Mouse (Mus musculus): Measurements from ENCODE around the gene Gm28048. TPM values are rescaled to one million over a fixed set of nuclear protein-coding genes. Genes with fewer than 3 reads are reported as not detected.

Gene Gm28048
- total RNA-seq, 2 experiments from 2014 or later, result 28.5 to 55.4 TPM

GRCm38 (mm10) chr11:22838361-22838760 lies 143.5 kb downstream of the Gm28048 start:
- no peak for DNase-seq

GRCm38 (mm10) chr11:22836269-22836668 lies 145.6 kb downstream of the Gm28048 start:
- DNase-seq, result no peak

GRCm38 (mm10) chr11:22832600-22832999 lies 149.3 kb downstream of the Gm28048 start:
- no peak for DNase-seq

GRCm38 (mm10) chr11:22831916-22832315 lies 150.0 kb downstream of the Gm28048 start:
- DNase-seq, result no peak

- no peak for DNase-seq
Measured at GRCm38 (mm10) chr11:22830684-22831083, 151.2 kb downstream of the Gm28048 start.

GRCm38 (mm10) chr11:22830179-22830611 lies 151.7 kb downstream of the Gm28048 start:
- peak; percentile 46 to 61 for DNase-seq

- DNase-seq, result no peak
Measured at GRCm38 (mm10) chr11:22828988-22829632, 152.8 kb downstream of the Gm28048 start.

GRCm38 (mm10) chr11:22827514-22828080 lies 154.3 kb downstream of the Gm28048 start:
- peak in 1 of 2 experiments; percentile 62 for DNase-seq

GRCm38 (mm10) chr11:22826665-22827064 lies 155.2 kb downstream of the Gm28048 start:
- no peak for DNase-seq

- DNase-seq, result no peak
Measured at GRCm38 (mm10) chr11:22826051-22826450, 155.8 kb downstream of the Gm28048 start.

- no peak for DNase-seq
Measured at GRCm38 (mm10) chr11:22825548-22825947, 156.3 kb downstream of the Gm28048 start.

- peak; percentile 68 to 70 for DNase-seq
Measured at GRCm38 (mm10) chr11:22824049-22824705, 157.7 kb downstream of the Gm28048 start.

- DNase-seq, result no peak
Measured at GRCm38 (mm10) chr11:22821243-22821642, 160.6 kb downstream of the Gm28048 start.

GRCm38 (mm10) chr11:22818371-22818770 lies 163.5 kb downstream of the Gm28048 start:
- no peak for DNase-seq

GRCm38 (mm10) chr11:22815877-22816276 lies 166.0 kb downstream of the Gm28048 start:
- DNase-seq, result no peak

GRCm38 (mm10) chr11:22815143-22815542 lies 166.7 kb downstream of the Gm28048 start:
- no peak for DNase-seq

GRCm38 (mm10) chr11:22813921-22814704 lies 167.8 kb downstream of the Gm28048 start:
- no peak for DNase-seq

GRCm38 (mm10) chr11:22813427-22813826 lies 168.5 kb downstream of the Gm28048 start:
- no peak for DNase-seq

GRCm38 (mm10) chr11:22811413-22811812 lies 170.5 kb downstream of the Gm28048 start:
- DNase-seq, result no peak

GRCm38 (mm10) chr11:22809465-22810096 lies 172.3 kb downstream of the Gm28048 start:
- DNase-seq, result no peak

GRCm38 (mm10) chr11:22808040-22808439 lies 173.8 kb downstream of the Gm28048 start:
- DNase-seq, result no peak

- DNase-seq, result no peak
Measured at GRCm38 (mm10) chr11:22805171-22805570, 176.7 kb downstream of the Gm28048 start.
